Mouse (Mus musculus) heart, adult 8-10 months (tissue): ENCODE measurements around the gene Trmt44. TPM values are rescaled to one million over a fixed set of nuclear protein-coding genes. Genes with fewer than 3 reads are reported as not detected.
A peak's percentile ranks its signal among the peaks of the same experiment; 100 is the strongest.
"Not testable (repeated sequence)": the region's sequence is repeated elsewhere in the genome, so short reads cannot be mapped to it uniquely, and the experiment has no call there.

Source experiments
- DNase-seq: peaks from one replicate; pipeline ENCODE4 v3.0.0; 2022; ENCODE audit warnings: low spot score
- total RNA-seq, 4 experiments: library from RNA; stranded (reverse); gene quantifications; 2 replicates each; pipeline ENCODE4 v1.2.4; 2022

The Trmt44 gene
- total RNA-seq, 4 experiments from 2014 or later: 1.7 to 2.1 (median 2.0) TPM

DNA sequence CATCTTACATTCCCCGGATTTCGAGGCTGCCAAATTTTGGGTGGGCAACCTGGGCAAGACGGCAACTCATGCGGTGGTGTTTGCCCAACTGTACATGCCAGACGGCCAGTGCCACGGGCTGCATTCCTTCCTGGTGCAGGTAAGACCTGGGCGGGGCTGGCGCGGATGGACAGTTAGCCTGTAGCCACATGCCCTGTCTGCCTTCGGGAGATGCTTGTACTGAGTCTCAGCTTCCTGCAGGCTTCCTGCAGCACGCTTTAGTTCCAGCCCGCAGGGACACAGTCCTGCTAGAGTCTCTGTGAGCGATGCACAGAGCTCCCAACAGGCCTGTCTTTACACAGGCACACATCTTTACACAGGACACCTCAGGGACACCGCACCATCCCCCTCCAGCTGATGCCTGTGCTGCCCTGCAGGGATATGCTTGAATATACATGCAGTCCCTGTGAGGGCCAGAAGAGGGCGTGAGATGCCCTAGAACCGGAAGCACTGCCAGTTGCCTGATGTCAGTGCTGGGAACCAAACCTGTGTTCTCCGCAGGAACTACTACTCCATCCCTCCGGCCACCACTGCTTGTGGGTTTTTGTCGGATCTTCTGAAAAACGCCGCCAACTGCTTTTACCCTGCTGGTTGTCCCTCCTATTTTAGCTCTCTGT is 17.3 kb upstream of the Trmt44 start:
- no peak for DNase-seq

DNA sequence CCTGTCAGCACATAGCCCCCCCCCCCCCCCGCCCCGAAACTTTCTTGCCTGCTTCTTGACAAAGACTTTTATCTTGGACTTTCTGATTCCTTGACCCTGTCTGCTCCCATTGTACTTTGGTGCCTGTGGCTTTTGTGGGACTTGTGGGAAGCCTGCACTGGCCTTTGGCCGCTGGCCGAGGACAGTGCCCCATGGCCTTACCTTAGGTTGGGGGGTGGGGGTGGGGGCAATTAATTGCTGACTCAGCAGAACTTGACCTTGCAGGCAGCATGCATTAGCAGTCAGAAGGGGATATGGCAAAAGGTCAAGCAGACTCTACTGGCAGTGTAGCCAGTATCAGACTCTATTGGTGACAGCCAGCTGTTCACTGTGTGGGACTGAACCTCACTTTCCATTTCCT is 16.6 kb upstream of the Trmt44 start:
- DNase-seq: no peak

DNA sequence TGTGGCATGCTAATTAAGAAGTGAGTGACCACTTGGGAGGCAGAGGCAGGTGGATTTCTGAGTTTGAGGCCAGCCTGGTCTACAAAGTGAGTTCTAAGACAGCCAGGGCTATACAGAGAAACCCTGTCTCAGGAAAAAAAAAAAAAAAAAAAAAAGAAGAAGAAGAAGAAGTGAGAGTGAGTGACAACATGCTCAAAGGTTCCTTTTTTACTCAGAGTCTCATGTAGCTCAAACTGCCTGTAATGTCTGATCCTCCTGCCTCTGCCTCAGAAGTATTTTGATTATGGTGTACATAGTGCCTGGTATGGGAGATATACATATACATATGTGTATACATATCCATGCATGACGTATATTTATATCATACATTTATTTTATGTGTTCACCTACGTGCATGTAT is 9.4 kb upstream of the Trmt44 start:
- not testable (repeated sequence) for DNase-seq

DNA sequence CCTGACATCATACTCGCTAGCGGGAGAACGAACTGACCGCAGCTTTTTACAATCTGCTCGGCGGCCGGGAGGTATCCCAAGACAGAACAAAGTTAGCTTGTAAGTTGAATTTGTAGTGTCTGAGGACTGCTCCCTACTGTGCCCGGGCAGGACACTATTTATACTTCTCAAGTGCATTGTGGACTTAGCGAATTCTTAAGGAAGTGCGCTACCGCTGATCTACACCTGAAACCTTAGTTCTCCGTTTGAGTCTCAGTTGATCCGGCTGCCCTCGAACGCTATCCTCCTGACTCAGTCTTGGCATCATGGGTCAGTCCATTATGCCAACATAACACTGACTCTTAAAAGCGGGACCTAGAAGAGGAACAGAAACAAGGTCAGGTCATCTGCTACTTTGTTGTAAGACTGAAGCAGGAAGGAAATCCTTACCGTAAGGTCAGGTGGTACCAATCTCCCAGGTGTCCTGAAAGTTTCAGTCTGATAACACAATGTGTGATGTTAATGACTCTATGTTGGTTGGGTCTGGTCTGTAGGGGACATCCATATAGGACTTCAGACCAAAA is 8.4 kb upstream of the Trmt44 start:
- DNase-seq: no peak

DNA sequence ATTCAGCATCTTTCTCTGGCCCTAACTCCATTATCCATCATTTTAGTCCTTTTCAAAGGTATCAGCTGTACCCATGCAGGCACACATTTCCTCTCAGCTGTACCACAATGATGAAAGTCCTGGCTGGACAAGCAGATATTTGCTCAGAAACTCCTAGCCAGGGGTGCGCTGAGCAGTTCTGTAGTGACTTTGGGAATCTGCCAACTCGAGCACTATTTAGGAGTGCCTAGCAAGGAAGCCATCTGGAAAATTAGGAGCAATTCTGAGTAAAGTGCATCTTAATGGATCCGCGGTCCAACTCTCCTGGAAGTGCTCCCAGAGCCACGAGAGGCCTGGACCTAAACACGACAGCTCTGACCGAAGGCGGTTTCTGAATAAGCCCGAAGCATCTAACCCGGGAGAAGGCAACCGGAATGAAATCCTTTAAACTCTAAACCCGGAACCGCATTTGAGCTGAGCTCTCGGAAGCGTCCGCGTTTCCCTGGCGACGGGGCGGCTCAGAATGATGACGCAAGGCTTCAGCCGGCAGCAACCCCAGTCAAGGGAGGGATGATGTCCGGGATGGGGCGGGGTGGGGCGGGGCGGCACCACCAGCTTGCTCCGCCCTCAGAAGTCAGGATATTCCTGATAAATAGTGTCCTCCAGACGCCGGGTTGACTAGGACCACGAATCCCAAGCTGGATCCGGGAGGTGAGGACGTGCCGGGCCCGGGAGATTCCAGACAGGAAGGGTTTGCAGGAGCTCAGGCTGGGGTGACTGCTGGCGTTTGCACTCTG is 7.8 kb upstream of the Trmt44 start, which contains the start of gene Acox3:
TSS of gene Acox3 (plus strand) at position 596 of the 776 bp plus-strand sequence.
- DNase-seq: peak; percentile 97

DNA sequence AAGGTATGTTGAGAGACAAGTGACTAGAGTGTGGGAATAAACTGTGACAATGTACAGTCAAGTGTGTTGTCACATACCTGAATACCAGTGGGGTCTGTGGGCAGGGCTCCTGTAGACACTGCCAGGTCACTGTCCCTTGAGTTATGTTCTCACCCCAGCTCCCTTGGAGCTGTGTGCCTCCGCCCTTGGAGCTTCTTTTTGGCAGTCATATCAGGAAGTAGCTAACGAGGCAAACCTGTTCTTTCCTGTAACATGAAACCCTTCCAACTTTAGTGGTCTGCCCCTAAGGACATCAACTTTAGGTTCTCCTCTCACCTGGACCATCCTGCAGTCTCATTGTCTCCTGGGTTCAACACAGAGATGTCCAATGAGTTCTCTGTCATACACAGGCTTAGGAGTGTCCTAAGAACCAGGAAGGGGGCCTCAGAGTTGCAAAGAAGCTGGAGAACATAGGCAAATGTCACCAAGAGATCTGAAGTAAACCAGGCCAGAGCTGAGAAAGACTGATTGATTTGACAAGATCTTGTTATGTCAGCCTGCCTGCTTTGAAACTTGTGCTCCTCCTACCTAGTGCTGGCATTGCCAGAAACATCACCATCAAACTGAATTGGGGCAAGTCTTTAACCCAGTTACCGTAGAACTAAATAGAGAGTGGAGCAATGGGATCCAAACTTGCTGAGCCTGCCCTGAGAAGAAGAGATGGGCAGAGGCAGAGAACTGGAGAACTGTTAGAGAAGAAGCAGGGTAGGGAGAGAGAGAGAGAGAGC is 5.5 kb upstream of the Trmt44 start:
- DNase-seq: no peak

DNA sequence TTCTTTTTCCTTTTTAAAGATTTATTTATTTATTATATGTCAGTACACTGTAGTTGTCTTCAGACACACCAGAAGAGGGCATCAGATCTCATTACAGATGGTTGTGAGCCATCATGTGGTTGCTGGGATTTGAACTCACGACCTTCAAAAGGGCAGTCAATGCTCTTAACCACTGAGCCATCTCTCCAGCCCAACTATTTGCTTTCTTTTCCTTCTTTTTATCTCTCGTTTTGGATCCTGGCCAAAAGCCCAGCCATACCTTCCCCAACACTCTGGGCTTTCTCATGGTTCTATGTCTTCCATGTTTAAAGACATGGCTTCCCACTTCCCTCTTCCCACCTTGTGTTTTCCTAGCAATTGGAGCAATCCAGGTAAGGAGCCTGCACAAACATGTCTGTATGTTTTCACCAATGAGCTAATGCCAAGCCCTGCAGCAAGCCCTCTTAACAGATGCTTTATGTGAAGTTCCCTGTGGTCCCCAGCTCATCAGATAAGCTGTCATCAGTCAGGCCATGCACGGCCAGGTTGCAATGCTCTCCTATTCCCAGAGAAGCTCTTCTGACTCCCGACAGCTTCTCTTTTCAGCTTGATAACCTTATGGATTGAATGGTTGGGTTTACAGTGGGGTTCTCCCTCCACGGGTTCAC is 4.5 kb upstream of the Trmt44 start:
- DNase-seq: no peak

DNA sequence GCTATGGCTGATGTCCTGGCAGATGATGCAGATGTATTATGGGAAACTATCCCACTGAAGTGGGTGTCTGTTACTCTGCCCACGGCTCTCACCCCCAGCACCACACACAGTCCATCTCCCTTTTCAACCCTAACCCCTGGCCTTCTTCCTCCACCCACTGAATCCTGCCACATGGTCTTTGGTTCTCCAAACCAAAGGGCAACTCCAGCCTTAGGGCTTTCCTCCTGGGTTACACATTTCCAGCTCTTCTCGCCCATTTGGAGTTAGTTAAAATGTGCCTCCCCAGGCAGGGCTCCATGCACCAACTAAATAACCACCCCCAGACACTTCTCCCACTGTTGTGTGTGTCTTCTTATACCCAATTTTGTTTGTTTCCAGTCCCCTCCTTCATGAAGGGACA is 3.5 kb upstream of the Trmt44 start:
- no peak for DNase-seq

DNA sequence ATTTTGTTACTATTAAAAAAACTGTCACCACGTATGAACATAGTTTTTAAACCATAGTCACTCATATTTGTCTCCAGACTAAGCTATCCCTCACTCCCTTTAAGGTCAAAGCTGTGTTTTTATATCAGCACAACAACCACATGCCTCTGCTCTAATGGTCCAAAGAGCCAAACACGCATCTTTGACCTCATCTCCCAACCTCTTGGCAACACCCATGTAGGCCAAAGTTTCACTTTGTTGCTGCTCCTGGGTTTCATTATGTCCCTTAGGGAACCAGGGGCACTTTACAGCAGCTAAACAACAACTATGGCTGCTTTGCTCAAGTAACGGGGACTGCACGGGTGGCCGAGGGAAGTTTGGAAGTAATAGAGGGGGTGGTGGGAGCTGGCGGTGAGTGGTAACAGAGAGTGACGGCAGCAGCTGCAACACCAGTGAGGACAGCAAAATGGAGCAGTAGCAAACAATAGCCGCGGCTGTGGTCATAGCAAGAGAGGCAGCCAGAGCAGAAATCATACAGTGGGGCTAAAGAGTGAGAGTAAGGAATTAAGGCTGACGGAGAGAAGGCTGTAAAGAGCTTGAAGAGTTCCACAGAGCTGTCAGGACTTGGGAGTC is 1.6 kb upstream of the Trmt44 start:
- no peak for DNase-seq

DNA sequence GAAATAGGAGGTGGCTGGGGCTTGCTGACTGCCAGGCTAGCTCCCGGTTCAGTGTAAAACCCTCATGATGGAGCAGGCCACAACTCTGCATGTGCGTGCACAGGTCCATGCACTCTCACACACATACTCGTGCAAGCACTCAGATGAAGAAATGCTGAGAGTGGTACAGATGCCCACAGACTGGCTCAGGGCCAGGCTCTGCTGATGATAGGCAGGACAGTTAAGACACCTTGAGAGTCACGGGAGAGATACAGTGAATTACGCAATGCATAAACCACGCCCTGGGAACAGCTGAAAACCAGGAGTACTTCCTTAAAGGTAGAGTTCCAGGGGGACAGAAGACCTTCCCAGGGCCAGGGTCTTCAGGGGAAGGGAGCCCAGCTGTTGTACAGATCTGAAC is 3.3 kb downstream of the Trmt44 start:
- no peak for DNase-seq

DNA sequence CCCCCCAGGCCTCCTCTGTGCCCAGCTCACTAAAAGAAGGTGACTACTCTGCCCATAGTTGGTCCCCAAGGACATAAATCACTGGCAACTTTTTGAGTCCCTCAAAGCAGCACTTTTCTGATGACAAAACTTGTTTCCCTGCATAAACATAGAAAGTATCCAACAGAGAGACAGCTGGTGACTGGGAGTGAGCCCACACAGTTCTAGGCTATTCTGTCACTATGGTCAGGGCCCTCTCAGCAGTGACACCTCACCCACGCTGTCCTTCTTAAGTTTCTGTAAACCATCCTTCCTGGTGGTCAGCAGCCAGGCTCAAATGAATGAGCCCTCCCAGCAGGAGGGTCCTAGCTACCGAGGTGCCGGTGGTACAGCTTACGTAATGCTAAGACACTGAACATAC is 8.2 kb downstream of the Trmt44 start:
- no peak for DNase-seq

DNA sequence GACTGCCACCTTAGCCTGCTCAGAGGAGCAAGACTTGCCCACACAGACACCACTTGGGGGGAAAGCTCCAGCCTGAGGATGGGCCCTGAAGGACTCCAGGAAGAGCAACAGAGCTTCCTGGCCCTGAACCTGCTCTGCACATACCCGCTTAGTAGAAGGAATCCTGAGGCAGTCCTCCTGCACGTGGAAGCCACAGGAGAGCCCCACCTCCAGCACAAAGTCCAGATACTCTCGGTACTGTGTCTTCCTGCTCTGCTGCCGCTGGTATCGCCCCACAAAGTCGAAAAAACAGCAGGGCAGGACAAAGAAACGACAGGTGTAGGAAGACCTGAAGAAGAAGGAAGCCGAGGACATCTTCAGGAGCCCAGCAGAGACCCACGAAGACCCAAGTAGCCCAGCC is 9.7 kb downstream of the Trmt44 start:
- DNase-seq: no peak

DNA sequence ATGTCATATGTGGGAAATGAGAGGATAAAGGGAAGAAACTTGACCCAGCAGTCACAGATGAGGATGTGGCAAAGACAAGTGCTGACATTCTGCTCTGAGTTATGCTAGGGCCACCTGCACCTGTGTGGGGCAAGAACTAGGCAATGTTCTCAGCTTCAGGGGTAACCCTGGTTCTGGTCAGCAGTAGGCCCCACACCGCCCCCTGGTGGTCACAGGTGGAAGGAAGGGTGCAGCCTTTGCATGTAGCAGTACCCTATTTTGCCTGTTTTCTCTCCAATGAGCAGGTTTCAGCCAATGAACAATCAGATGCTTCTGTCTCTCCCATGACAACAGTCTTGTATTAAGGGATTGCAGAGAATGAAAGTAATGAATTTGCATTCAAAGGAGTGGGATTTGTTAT is 11.4 kb downstream of the Trmt44 start:
- DNase-seq: peak; percentile 69

DNA sequence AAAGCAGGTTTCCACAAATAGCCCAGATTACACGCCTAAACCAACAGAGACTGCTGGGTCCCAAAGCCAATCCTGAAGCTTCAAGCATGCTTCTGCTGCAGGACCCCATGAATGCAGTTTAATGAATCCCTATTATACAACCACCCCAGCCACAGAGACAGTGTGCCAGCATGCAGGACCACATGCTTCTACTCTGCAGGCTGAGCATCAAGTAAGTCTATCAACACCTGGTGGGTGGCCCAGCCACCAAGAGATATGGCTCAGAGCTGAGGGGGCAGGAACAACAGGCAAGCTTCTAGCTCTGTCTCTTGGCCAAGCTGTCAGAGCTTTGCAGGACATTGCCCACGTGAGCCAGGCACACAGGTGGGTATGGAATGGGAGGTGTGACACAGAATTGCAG is 12.3 kb downstream of the Trmt44 start:
- DNase-seq: no peak

DNA sequence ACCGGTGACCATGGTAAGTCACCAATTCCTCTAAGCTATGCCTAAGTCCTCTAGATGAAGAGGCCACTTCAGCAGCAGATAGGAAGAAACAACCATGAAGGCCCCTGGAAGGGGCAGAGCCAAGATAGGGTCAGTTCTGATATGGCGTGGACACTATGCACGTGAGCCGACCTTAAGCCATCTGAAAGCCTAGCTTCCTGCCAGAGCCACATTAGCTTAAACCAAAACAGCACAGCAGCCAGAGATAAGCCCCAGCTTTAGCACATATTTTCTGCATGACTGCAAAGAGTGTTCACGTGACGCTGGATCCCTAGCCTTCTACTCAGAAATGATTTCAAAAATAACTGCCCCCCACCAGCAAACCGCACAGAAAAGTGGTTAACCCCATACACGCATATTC is 15.4 kb downstream of the Trmt44 start:
- no peak for DNase-seq

DNA sequence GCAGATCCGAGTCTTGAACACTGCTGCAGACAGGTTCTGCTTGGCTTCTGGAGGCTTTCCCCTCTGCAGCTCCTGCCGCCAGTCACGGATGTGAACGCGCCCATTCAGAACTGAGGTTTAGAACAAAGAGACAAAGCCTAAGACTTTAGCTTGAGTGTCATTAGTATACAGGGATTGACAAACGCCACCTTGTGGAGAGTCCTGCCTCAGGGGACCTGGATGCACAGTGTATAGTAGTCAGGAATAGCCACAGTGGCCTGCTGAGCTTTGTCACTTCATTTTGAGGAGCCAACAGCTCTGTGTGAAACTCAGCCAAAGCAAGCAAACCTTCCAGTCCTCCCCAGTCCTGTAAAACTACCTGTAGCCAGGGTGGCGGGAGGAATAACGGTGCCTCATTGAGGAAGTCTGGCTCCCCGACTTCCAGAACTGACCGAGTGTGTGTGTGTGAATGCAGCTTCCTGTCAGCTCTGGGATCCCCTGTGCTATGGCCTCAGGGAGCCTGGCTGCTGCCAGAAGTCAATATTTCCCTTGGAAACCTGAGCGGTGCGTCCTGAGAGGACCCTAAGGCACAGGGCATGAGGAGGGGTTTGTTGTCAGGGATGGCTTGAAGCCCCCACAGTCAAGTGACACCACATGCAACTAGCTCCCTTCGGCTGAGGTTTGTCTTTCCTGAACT is 16.8 kb downstream of the Trmt44 start:
- DNase-seq: no peak

DNA sequence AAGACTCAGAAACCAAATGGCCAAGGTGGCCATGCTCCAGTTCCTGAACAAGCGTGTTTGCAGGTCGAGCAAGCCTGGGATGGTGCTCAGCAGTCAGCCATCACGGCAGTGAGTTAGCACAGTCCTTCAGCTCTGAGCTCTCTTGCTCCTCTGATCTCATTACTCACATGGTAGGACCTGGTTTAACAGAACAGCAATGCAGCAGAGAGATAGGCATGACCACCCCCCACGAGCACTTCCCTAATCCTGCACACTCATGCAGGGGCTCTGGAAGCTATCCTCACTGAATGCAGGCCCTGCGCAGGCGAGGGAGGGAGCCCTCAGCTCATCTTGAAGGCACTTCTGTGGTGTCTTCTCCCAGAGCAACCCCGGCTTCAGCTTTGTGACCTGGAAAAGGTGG is 18.5 kb downstream of the Trmt44 start:
- DNase-seq: no peak

DNA sequence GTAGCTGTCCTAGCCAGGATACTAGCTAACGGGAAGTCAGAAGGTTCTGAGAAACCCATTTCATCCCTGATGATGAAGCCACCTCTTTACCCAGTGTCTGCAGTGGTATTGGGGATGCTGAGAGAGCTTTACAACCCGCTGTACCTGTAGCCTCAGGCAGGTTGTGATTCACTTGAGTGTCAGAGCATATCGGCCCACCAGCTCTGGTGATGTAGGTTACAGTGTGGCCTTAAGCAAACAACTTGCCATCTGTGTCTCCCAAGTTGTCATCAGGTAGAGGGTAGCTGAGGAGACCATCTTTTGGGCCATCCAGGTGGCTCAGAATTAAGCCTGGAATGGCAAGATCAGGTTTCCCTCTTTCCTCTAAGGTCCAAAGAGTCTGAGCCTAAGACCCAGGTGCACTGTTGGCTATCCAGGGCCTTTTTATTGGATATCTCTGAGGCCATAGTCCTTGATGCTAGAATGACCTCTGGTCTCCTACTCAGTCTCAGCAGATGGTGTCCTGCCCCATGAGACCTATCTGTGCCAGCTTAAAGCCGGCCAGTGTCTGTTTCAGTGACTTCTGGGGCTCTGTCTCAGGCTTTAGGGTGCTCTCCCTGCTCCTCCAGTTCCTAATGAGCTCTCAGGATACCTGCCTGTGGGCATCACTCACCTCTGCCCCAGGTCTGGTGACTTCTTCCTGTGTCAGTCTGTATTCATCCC is 21.9 kb downstream of the Trmt44 start:
- DNase-seq: no peak

DNA sequence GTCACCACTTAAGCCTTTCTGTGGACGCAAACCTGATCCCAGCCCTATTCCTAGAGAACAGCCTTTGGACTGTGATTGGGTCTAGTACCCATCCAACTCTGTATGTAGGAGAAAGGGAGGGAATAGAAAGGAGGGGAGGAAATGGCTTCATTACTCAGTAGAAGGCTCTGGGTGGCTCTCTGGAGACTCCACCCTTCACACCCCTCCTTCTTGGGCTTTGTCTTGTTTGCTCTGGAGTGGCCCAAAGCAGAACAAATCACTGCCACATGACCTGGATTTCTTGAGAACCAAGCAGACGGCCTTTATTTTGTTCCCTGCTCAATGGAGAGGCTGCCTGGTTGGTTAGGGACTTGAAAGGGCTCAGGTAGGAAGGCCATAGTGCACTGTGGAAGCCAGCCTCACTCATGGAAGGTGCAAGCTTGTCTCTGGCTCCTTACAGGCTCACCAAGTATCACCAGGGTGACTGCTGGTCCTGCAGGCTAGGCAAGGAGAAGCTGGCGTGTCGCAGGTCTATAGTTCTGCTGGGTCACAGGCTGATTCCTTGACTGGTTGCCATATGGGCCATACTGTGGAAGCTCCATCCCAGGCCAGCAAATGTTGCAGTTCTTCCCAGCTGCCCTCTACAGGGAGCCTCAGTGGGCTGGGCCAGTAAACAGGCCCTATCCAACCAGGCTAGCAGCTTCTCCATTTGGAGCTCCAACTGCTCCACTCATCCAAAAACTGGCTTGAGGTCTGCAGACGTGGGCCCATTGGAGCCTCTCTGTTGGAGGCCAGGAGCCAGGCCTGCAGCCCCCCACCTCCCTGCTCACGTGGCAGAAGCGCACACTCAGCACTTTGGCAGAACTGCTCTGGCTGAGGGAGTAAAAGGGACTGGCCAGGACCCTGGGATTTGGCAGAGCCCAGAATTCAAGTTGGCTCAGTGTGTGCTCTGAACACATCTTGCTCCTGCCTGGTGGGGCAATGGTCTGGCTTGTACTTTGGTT is 22.7 kb downstream of the Trmt44 start:
- no peak for DNase-seq
